Mouse (Mus musculus) liver, embryonic 16.5 days (tissue): ENCODE results near the gene Top2b. TPM values are rescaled to one million over a fixed set of nuclear protein-coding genes. Genes with fewer than 3 reads are reported as not detected.

Source experiments
- ATAC-seq: fragments of 200-750 bp; cut with Nextera tagmentation; 2 replicates; pipeline ENCODE4 v1.8.0; 2017; ENCODE audit warnings: low read depth, mild to moderate bottlenecking, moderate number of reproducible peaks, moderate library complexity
- H3K27ac ChIP-seq: fragments of 300-500 bp; sonication (generic); 2 replicates; pipeline ENCODE4 v1.5.1; 2014; ENCODE audit warnings: mild to moderate bottlenecking, low read length
- H3K27me3 ChIP-seq: fragments of 300-500 bp; sonication (generic); 2 replicates; pipeline ENCODE4 v1.6.1; 2014; ENCODE audit warnings: low read depth, low read length, mixed read lengths; ENCODE audit not compliant: control insufficient read depth, insufficient read depth
- H3K36me3 ChIP-seq: fragments of 300-500 bp; sonication (generic); 2 replicates; pipeline ENCODE4 v1.6.1; 2014; ENCODE audit warnings: mild to moderate bottlenecking; ENCODE audit not compliant: control insufficient read depth, insufficient read depth
- H3K4me1 ChIP-seq: fragments of 300-500 bp; sonication (generic); 2 replicates; pipeline ENCODE4 v1.6.1; 2014; ENCODE audit warnings: low read depth, low read length, mixed read lengths; ENCODE audit not compliant: control insufficient read depth
- H3K4me2 ChIP-seq: fragments of 300-500 bp; sonication (generic); 2 replicates; pipeline ENCODE4 v1.6.1; 2014; ENCODE audit warnings: low read depth, low read length, mixed read lengths
- H3K4me3 ChIP-seq: fragments of 300-500 bp; sonication (generic); 2 replicates; pipeline ENCODE4 v1.5.1; 2014; ENCODE audit warnings: low read depth, mild to moderate bottlenecking, low read length
- H3K9ac ChIP-seq: fragments of 300-500 bp; sonication (generic); 2 replicates; pipeline ENCODE4 v1.6.1; 2014; ENCODE audit warnings: low read depth, low read length
- H3K9me3 ChIP-seq: fragments of 300-500 bp; sonication (generic); replicated peaks from 2 replicates; pipeline ENCODE4 v1.6.1; 2016; ENCODE audit warnings: low read length; ENCODE audit not compliant: control insufficient read depth
- WGBS: fragments of 180-500 bp; shearing (Covaris S2); extraction: QIAGEN DNeasy Blood & Tissue Kit; methylation state at CpG from one replicate; pipeline ENCODE4 v1.1.7; 2014; ENCODE audit not compliant: insufficient replicate concordance; 5-methylcytosine and 5-hydroxymethylcytosine counted together
- polyA plus RNA-seq: library from polyadenylated mRNA; unstranded; fragments of >200 nt; fragmentation: Nextera tagmentation; extraction: Ambion mirVana; gene quantifications from 2 replicates; pipeline ENCODE4 v1.2.1, GENCODE M21; 2015

Gene Top2b
- polyA plus RNA-seq, 1 experiment from 2014 or later, result 12.5 TPM

DNA sequence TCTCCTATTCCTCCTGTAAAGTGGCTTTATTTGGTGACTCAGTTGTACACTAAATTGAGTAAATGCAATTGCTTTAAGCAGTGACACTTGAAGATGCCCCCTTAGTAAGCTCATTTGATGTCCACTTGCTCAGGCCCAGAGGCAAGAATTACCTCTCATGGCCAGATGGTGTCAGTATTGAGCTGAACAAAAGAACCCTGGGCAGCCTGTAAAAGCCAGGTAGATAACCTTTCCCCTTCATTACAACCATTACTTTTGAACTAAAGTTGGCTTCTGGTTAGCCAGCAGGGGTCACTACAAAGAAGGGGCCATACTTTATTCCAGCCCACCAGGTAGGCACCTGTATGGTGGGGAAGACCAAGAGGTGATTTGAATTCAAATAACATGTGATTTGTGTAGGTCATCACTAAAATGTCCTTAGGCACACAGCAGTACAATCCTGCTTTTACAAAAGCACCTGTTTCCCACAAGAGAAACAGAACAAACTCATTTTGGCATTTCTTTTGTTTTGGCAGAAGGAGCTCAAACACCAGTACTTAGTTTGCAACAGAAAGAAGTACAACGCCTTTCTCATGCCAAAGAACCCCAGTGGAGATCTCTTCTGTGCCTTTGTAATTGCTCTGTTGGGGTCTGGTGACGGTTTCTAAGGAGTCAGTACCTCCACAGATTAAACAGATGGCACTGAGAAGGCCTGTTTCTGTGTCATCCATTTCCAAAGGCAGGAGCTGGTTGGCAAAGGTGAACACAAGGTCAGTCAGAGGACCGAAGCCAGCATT lies 69.6 kb downstream of the Top2b start:
- Histone ChIP-seq H3K4me2 (no peak overlapping the region), H3K27ac (no peak overlapping the region), H3K4me3 (no peak overlapping the region), H3K9me3 (no peaks in the 10 kb centered on the region), H3K36me3 (peaks cover 10% of the 10 kb centered on the region), H3K9ac (no peak overlapping the region), H3K27me3 (no peaks in the 10 kb centered on the region), H3K4me1 (no peaks in the 10 kb centered on the region)
- WGBS, result 76% methylated on average over 3 of the region's 3 CpGs
- ATAC-seq, result no peak

- Histone ChIP-seq H3K9me3 (no peaks in the 10 kb centered on the region), H3K9ac (no peak overlapping the region), H3K4me1 (no peaks in the 10 kb centered on the region), H3K4me2 (no peak overlapping the region), H3K27me3 (no peaks in the 10 kb centered on the region), H3K4me3 (no peak overlapping the region), H3K27ac (no peak overlapping the region), H3K36me3 (no peaks in the 10 kb centered on the region; the same call in 1 of the 2 replicates)
- no peak for ATAC-seq
- WGBS, result 72% methylated on average over 4 of the region's 4 CpGs
Measured at GRCm38 (mm10) chr14:16437386-16437785, 72.4 kb downstream of the Top2b start.

DNA sequence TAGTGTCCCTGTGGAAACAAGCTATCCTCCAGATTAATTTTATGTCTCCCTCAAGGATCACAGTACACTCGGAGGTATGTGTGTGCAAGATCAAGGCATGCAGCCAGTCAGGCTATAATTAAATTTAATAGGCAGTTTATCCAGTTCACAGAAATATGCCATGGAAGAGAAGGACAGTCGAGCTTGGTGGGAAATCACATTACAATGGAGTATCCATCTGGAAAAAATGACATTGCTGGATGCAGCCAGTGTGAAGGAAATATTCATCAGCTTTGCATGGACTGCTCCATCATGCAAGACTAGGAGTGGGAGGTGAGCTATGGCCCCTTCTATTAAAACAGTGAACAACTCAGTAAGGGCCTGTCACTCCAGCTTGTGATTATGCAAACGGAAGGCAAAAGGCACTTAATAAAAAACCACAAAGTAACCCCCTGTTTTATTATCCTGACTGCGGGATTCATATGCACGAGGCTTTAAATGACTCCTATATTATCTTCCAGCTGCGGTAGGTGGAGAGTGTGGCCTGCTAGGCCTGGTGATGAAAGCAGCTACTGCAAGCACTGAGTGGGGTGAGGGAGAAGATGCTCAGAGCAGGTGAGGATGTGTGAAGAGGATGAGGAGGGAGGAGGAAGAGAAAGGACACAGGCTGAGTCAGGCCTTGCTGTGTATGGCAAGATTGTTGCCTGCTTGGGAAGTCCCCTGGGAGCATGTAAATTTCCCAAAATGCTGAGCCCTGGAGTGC lies 74.6 kb downstream of the Top2b start:
- Histone ChIP-seq H3K4me3 (no peak overlapping the region), H3K9me3 (no peaks in the 10 kb centered on the region), H3K36me3 (no peaks in the 10 kb centered on the region; the same call in 1 of the 2 replicates), H3K4me2 (no peak overlapping the region), H3K27ac (no peak overlapping the region), H3K27me3 (no peaks in the 10 kb centered on the region), H3K4me1 (no peaks in the 10 kb centered on the region), H3K9ac (no peak overlapping the region)
- no peak for ATAC-seq
- 65% methylated on average over 6 of the region's 6 CpGs for WGBS

- peaks cover 12% of the 10 kb centered on the region for H3K4me1 ChIP-seq
- no peaks in the 10 kb centered on the region for H3K27me3 ChIP-seq
- H3K36me3 ChIP-seq, result no peaks in the 10 kb centered on the region
- no peaks in the 10 kb centered on the region for H3K9me3 ChIP-seq
- no peak overlapping the region for H3K27ac ChIP-seq
- no peak overlapping the region for H3K4me3 ChIP-seq
- no peak overlapping the region for H3K9ac ChIP-seq
- no peak for ATAC-seq
- no peak overlapping the region for H3K4me2 ChIP-seq
- 58% methylated on average over 4 of the region's 4 CpGs for WGBS
Measured at GRCm38 (mm10) chr14:16444859-16445258, 79.9 kb downstream of the Top2b start.

DNA sequence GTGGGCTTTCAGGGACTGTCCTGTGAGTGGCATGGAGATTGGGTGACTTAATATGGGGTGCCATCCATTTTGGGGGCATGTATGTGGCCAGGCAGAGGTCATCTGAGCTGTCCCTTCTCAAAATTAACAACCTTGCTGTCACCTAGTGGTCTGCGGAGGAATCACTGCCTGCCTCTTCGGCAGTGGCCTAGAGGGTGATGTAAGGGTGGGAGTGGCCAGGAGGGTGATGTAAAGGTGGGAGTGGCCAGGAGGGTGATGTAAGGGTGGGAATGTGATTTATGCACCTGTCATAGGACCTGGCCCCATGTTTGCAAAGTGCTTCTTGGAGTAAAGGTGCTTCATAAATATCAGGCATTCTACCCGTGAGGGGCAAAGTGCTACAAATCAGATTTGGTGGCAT lies 82.6 kb downstream of the Top2b start:
- peak; percentile 31 for ATAC-seq
- WGBS, result 18% methylated on average over 3 of the region's 3 CpGs
- H3K4me3 ChIP-seq, result no peak overlapping the region
- no peak overlapping the region for H3K27ac ChIP-seq
- H3K36me3 ChIP-seq, result no peaks in the 10 kb centered on the region
- peaks cover 12% of the 10 kb centered on the region for H3K4me1 ChIP-seq
- H3K9ac ChIP-seq, result no peak overlapping the region
- no peaks in the 10 kb centered on the region for H3K9me3 ChIP-seq
- no peak overlapping the region for H3K4me2 ChIP-seq
- H3K27me3 ChIP-seq, result no peaks in the 10 kb centered on the region

- Histone ChIP-seq H3K4me2 (no peak overlapping the region), H3K27me3 (no peaks in the 10 kb centered on the region), H3K9me3 (no peaks in the 10 kb centered on the region), H3K4me1 (peaks cover 12% of the 10 kb centered on the region), H3K36me3 (no peaks in the 10 kb centered on the region), H3K4me3 (no peak overlapping the region), H3K9ac (no peak overlapping the region), H3K27ac (no peak overlapping the region)
- WGBS, result 37% methylated on average over 4 of the region's 4 CpGs
- peak; percentile 86 for ATAC-seq
Measured at GRCm38 (mm10) chr14:16448269-16448987, 83.4 kb downstream of the Top2b start.

DNA sequence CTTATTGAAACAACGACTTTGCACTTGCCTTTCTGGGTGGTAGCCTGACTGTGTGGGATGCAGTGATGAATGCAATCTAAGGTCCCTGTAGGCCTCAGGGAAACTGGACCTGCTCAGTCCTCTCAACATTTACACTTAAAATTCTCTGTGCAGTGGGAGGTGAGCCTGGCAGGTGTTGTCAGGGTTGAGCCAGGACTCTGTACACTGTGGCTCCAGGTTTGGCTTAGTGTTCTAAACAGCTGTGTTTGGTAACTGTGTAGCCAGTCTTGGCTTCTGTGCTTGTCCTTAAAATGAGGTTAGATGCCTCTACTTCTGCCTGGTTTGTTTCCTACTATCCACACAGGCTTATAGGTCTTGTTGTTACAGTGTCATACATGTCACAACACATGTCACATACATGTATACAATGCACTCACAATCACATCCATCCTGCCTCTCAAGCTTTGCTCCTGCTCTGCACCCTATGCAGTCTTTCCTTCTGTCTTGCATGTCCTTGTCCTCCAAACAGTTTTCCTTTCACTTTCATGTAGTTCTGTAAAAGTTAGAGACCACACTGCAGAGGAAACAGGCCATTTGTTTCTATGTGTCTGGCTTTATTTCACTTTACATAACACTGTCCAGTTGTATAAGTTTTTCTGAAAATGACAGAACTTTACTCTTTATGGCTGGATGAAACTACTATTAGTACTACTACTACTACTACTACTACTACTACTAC lies 113.8 kb downstream of the Top2b start:
- Histone ChIP-seq H3K4me1 (no peaks in the 10 kb centered on the region; the same call in 1 of the 2 replicates), H3K27me3 (no peaks in the 10 kb centered on the region), H3K36me3 (no peaks in the 10 kb centered on the region), H3K4me2 (no peak overlapping the region), H3K27ac (no peak overlapping the region), H3K9ac (no peak overlapping the region), H3K9me3 (no peaks in the 10 kb centered on the region), H3K4me3 (no peak overlapping the region)
- WGBS, result 63% methylated on average over 1 of the region's 1 CpGs
- ATAC-seq, result no peak

GRCm38 (mm10) chr14:16479521-16479920 lies 114.5 kb downstream of the Top2b start:
- 43% methylated on average over 2 of the region's 2 CpGs for WGBS
- peak; percentile 79 for ATAC-seq
- no peaks in the 10 kb centered on the region for H3K9me3 ChIP-seq
- no peak overlapping the region for H3K4me2 ChIP-seq
- H3K9ac ChIP-seq, result no peak overlapping the region
- H3K27me3 ChIP-seq, result no peaks in the 10 kb centered on the region
- H3K4me1 ChIP-seq, result no peaks in the 10 kb centered on the region; the same call in 1 of the 2 replicates
- H3K36me3 ChIP-seq, result no peaks in the 10 kb centered on the region
- H3K4me3 ChIP-seq, result no peak overlapping the region
- H3K27ac ChIP-seq, result peak overlapping the region; percentile 29; the same call in 1 of the 2 replicates
